Mouse (Mus musculus) midbrain, postnatal 0 days (tissue): Measurements from ENCODE around the gene Cse1l. TPM values are rescaled to one million over a fixed set of nuclear protein-coding genes. Genes with fewer than 3 reads are reported as not detected.
A peak's percentile ranks its signal among the peaks of the same experiment; 100 is the strongest.

ENCODE experiments used
- ATAC-seq: fragments of 200-750 bp; cut with Nextera tagmentation; 2 replicates; pipeline ENCODE4 v1.8.0; 2017; ENCODE audit warnings: moderate number of reproducible peaks, mild to moderate bottlenecking, moderate TSS enrichment, moderate library complexity; ENCODE audit not compliant: low FRiP score
- DNase-seq: peaks from one replicate; pipeline ENCODE4 v3.0.0-alpha.2; 2015; ENCODE audit warnings: low spot score
- H3K27ac ChIP-seq: fragments of 300-500 bp; sonication (generic); 2 replicates; pipeline ENCODE4 v1.5.1; 2014; ENCODE audit warnings: low read depth, mild to moderate bottlenecking, low read length, mixed read lengths
- H3K27me3 ChIP-seq: fragments of 300-500 bp; sonication (generic); 2 replicates; pipeline ENCODE4 v1.6.1; 2014; ENCODE audit warnings: low read length, control low read depth, mixed read lengths; ENCODE audit not compliant: insufficient read depth
- H3K36me3 ChIP-seq: fragments of 300-500 bp; sonication (generic); 2 replicates; pipeline ENCODE4 v1.6.1; 2014; ENCODE audit warnings: low read length, control low read depth, mixed read lengths; ENCODE audit not compliant: insufficient read depth
- H3K4me1 ChIP-seq: fragments of 300-500 bp; sonication (generic); 2 replicates; pipeline ENCODE4 v1.6.1; 2014; ENCODE audit warnings: mild to moderate bottlenecking, control low read depth, antibody characterized with exemption, low read length, mixed read lengths; ENCODE audit not compliant: insufficient read depth
- H3K4me2 ChIP-seq: fragments of 300-500 bp; sonication (generic); 2 replicates; pipeline ENCODE4 v1.6.1; 2014; ENCODE audit warnings: low read depth, mild to moderate bottlenecking, low read length, mixed read lengths; ENCODE audit not compliant: poor library complexity, severe bottlenecking
- H3K4me3 ChIP-seq: fragments of 300-500 bp; sonication (generic); 2 replicates; pipeline ENCODE4 v1.5.1; 2014; ENCODE audit warnings: low read depth, mild to moderate bottlenecking, low read length, moderate library complexity
- H3K9ac ChIP-seq: fragments of 300-500 bp; sonication (generic); replicated peaks from 2 replicates; pipeline ENCODE4 v1.6.1; 2014; ENCODE audit warnings: mild to moderate bottlenecking, low read length, moderate library complexity, mixed read lengths; ENCODE audit not compliant: poor library complexity, severe bottlenecking
- H3K9me3 ChIP-seq: fragments of 300-500 bp; sonication (generic); 2 replicates; pipeline ENCODE4 v1.6.1; 2016; ENCODE audit warnings: low read length, control low read depth
- CTCF ChIP-seq: IDR thresholded peaks from 2 replicates; pipeline ENCODE4 v1.5.1; 2016; ENCODE audit warnings: antibody characterized with exemption, mild to moderate bottlenecking
- WGBS: fragments of 180-500 bp; shearing (Covaris S2); extraction: QIAGEN DNeasy Blood & Tissue Kit; methylation state at CpG from one replicate; pipeline ENCODE4 v1.1.7; 2014; 5-methylcytosine and 5-hydroxymethylcytosine counted together
- polyA plus RNA-seq: library from polyadenylated mRNA; unstranded; fragments of >200 nt; fragmentation: Nextera tagmentation; extraction: Ambion mirVana; gene quantifications from 2 replicates; pipeline ENCODE4 v1.2.1, GENCODE M21; 2015
- total RNA-seq: library from RNA; depleted of rRNA; stranded (reverse); fragments of >200 nt; gene quantifications from 2 replicates; pipeline ENCODE4 v1.2.3, GENCODE M21; 2014

The Cse1l gene
- total and polyA plus RNA-seq, 2 experiments from 2014 or later, result 69.7 to 88.7 TPM

GRCm38 (mm10) chr2:166964773-166965172, 58.9 kb downstream of the Cse1l start:
- Histone ChIP-seq H3K4me1 (no peaks in the 10 kb centered on the region), H3K36me3 (peaks cover 9% of the 10 kb centered on the region)
- DNase-seq, result no peak

GRCm38 (mm10) chr2:166973153-166973552, 67.3 kb downstream of the Cse1l start:
- WGBS, result 95% methylated on average over 1 of the region's 1 CpGs
- Histone ChIP-seq H3K27me3 (no peaks in the 10 kb centered on the region), H3K9ac (no peak overlapping the region), H3K4me1 (no peaks in the 10 kb centered on the region), H3K4me2 (no peak overlapping the region), H3K9me3 (no peaks in the 10 kb centered on the region), H3K36me3 (no peaks in the 10 kb centered on the region), H3K4me3 (no peak overlapping the region), H3K27ac (no peak overlapping the region)
- DNase-seq (no peak), ATAC-seq (no peak)
- no peak for TF ChIP-seq CTCF

More at GRCm38 (mm10) chr2:166964773-166965172, 58.9 kb downstream of the Cse1l start:
- Histone ChIP-seq H3K4me3 (no peak overlapping the region), H3K4me2 (no peak overlapping the region), H3K27me3 (no peaks in the 10 kb centered on the region), H3K9ac (no peak overlapping the region), H3K9me3 (no peaks in the 10 kb centered on the region), H3K27ac (no peak overlapping the region)
- WGBS, result 89% methylated on average over 2 of the region's 2 CpGs
- no peak for TF ChIP-seq CTCF
- no peak for ATAC-seq

DNA sequence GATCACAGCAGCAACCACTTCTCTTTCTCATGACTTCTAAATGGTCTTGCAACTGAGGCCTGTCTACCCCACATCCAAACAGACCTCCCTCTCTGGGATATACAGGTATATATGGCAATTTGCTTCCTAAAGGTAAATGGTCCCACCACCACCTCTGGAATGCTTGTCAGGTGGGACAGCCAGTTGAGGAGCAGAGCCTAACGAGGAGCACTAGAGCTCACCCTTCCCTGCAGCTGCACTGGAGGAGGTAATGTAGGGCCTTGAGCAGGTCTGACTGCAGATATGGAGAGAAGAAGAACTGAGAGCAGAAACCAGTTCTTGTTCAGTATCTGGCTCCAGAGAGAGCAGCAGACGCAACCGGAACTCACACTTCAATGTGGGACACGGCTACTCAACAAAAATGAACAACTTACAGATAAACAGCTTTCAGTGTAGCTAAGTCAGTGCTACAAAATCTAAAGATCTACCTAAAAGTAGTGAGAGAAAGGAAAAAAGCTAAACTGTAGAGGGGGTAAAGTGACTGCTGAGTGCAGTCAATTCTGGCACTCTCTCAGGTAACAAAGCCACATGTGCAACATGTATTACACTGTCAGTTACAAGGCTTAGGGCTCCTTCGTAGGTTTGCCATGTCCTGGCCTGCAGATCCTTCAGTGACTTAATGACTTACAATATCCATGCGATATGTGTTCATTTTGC, 68.5 kb downstream of the Cse1l start:
- Histone ChIP-seq H3K36me3 (no peaks in the 10 kb centered on the region), H3K9me3 (no peaks in the 10 kb centered on the region), H3K27ac (0 out of 2 replicates have a peak overlapping the region, but pooled peaks have one; percentile 12), H3K4me1 (no peaks in the 10 kb centered on the region), H3K4me2 (no peak overlapping the region), H3K4me3 (no peak overlapping the region), H3K9ac (no peak overlapping the region), H3K27me3 (no peaks in the 10 kb centered on the region)
- ATAC-seq (no peak), DNase-seq (no peak)
- WGBS, result 81% methylated on average over 6 of the region's 6 CpGs
- no peak for TF ChIP-seq CTCF

- Histone ChIP-seq H3K4me1 (no peaks in the 10 kb centered on the region), H3K9me3 (no peaks in the 10 kb centered on the region), H3K9ac (no peak overlapping the region), H3K27me3 (no peaks in the 10 kb centered on the region), H3K4me3 (no peak overlapping the region), H3K27ac (peak overlapping the region; percentile 18; the same call in 1 of the 2 replicates), H3K4me2 (no peak overlapping the region), H3K36me3 (no peaks in the 10 kb centered on the region)
- no peak for TF ChIP-seq CTCF
- no peak for ATAC-seq
- no peak for DNase-seq
- 82% methylated on average over 3 of the region's 3 CpGs for WGBS
These were observed 70.5 kb downstream of the Cse1l start for GRCm38 (mm10) chr2:166976356-166976755.

DNA sequence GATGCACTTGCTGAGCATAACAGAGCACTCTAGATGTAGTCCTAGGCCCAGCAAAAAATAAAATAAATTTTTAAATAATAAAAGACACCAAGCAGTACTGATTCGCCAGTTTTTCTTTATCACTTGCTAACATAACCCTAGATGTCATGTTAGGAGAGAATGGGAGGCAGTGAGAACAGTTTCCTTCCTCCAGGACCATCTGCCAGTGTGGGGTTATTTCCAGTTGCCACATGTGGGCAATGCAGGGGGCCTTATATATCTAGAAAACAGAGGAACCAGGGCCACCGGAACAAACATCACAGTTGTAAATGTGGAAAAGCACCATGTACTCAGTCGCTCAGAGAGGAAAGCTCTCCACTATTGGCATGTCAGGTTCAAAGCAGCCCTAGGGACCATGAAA, 71.7 kb downstream of the Cse1l start:
- DNase-seq, result no peak
- no peak overlapping the region for H3K4me2 ChIP-seq
- no peaks in the 10 kb centered on the region for H3K27me3 ChIP-seq
- no peaks in the 10 kb centered on the region for H3K36me3 ChIP-seq
- H3K9ac ChIP-seq, result no peak overlapping the region
- H3K9me3 ChIP-seq, result no peaks in the 10 kb centered on the region
- ATAC-seq, result no peak
- TF ChIP-seq CTCF, result no peak
- no peak overlapping the region for H3K4me3 ChIP-seq
- H3K4me1 ChIP-seq, result no peaks in the 10 kb centered on the region
- H3K27ac ChIP-seq, result no peak overlapping the region
- 68% methylated on average over 3 of the region's 3 CpGs for WGBS

DNA sequence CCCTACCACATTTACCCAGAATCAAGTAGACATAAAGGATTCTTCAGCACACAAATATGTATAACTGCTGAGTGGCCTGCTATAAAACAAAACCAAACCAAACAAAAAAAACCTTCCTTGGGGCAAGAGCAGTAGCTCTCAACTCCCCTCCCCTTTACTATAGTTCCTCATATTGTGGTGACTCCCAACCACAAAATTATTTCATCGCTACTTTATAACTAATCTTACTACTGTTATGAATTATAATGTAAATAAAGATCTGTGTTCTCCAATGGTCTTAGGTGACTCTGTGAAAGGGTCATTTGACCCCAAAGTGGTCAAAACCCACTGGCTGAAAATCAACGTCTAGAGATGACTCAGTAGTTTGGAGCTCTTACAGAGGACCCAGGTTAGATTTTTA, 74.3 kb downstream of the Cse1l start:
- 91% methylated on average over 2 of the region's 2 CpGs for WGBS
- Histone ChIP-seq H3K27ac (no peak overlapping the region), H3K4me2 (no peak overlapping the region), H3K9me3 (no peaks in the 10 kb centered on the region), H3K27me3 (no peaks in the 10 kb centered on the region), H3K4me1 (no peaks in the 10 kb centered on the region), H3K36me3 (no peaks in the 10 kb centered on the region), H3K9ac (no peak overlapping the region), H3K4me3 (no peak overlapping the region)
- no peak for ATAC-seq
- DNase-seq, result no peak
- no peak for TF ChIP-seq CTCF
